Mouse (Mus musculus) G1E (cell line): ENCODE results near the gene Ttc17.

Experiments used
- CTCF ChIP-seq: IDR thresholded peaks from 2 replicates; pipeline ENCODE4 v1.5.1; 2012; ENCODE audit warnings: low read depth, low read length, inconsistent platforms, mixed read lengths
- GATA1 ChIP-seq: IDR thresholded peaks from 2 replicates; pipeline ENCODE4 v1.6.1; 2012; ENCODE audit warnings: borderline replicate concordance, low read length, inconsistent platforms, mixed read lengths

- no peak for TF ChIP-seq CTCF
- no peak for TF ChIP-seq GATA1
Measured at GRCm38 (mm10) chr2:94327836-94328235, 78.7 kb downstream of the Ttc17 start.
